Mouse (Mus musculus): ENCODE data around the gene Sept9.

Gene Sept9

DNA sequence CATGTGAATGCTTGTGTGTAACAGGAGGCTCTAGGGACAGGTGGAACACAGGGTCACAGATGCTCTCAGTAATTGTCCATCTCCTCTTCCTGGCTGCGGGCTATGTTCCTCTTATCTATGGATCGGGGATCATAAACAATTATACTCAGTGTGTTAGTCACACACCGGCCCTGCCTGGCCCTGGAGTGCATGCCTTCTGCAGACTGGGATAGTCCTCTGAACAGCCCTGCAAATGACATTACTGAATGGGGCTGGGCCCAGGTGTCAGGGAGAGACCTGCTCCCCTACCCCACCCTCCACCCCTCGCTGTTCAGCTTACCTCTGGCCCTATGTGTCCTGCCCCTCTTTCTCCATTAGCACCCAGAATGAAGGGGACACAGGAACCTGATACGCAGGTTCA, 22.6 kb upstream of the Sept9 start:
- no peak for DNase-seq

- DNase-seq = peak; percentile 81
These were observed 22.0 kb upstream of the Sept9 start for GRCm38 (mm10) chr11:117177303-117177979.

GRCm38 (mm10) chr11:117179902-117180301, 19.6 kb upstream of the Sept9 start:
- DNase-seq = no peak

DNA sequence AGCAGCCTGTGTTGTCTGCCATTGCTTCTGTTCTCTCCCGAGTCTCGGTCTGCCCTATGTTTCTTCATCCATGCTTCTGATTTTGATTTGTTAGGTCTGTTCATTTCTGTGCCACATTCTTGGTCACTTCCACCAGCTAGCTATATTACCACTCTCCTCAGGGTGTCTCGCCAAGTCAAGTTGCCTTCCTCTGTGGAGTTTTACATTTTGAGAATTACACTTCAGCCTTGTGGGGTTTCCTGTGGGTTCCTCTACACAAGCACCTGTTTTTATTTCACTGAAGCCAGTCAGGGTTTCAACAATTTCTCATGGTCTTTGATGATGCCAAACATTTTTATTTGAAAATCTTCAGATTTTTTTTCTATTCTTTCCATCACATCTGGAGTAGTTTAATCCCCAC, 16.7 kb upstream of the Sept9 start:
- no peak for DNase-seq

- no peak for DNase-seq
These were observed 16.2 kb upstream of the Sept9 start for GRCm38 (mm10) chr11:117183299-117183698.

DNA sequence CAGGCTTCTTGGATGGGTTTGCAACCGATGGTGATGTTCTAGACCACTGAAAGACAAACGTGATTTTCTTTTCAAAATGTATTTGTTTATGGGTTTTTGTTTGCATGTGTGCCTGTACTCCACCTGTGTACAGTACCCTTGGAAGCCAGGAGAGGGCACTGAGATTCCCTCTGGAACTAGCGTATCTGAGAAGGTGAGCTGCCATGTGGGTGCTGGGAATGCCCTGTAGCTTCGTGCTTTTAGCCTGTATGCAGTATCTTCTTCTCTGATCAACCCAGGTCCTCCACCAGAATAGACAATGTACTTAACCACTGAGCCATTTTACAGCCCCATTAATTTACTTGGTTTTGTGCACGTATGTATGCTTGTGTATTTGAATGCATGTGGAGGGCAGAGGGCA, 15.6 kb upstream of the Sept9 start:
- no peak for DNase-seq

DNA sequence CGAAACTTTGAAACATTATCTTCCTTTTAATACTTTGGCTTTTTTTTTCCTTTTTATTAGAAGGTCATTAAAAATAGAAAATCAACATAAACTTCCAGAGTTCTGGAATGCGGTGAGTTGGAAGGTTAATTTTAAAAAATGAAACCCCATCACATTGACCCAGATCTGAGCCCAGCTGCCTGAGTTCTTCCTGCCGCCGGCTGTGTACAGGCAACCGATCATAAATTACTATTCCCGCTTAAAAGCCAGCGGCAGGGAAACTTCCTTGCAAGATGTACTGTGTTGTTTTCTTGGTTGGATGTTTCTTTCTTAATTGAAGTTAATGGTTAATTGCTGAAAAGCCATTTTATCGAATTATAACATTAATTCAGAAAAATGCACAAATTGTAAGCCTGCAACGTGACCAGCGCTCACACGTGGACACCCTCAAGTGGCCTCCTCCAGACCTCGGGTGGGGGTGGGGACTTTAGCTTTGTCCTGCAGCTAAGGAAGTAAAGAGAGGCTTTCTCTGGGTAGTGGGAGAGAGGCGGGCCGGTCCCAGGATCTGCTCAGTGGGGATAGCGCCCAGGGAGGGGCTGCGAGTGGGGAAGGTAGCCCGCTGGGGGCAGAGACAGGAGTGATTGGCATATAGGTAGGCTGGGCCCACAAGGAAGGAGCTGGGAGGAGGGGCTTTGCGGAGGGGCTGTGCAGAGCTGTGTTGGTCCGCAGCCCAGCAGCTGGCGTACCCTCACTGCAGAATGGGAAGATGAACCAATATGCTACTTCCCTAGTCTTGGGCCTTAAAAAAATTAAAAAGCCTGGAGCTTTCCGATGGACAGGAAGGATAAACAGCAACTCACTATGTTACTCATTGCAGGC, 14.2 kb upstream of the Sept9 start:
- no peak for DNase-seq

DNA sequence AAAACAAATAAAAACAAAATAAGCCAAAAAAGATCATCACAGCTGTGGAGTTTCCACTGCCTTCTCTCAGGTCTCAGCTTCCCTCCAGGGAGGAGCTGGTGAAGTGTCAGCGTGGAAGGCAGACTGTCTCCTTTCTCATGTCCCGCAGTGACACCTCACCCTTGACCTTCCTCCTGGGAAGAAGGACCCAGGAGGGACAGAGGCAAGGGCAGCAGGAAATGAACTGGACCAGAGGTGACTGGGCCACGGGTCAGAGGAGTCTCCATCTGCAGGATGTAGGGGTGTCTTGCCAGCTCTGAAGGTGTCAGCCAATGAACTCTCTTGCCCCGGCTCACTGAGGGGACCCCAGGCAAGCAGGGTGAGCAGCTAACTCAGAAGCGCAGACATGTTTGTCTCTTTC, 7.9 kb upstream of the Sept9 start:
- no peak for DNase-seq

GRCm38 (mm10) chr11:117194475-117194937, 5.0 kb upstream of the Sept9 start:
- DNase-seq = no peak

DNA sequence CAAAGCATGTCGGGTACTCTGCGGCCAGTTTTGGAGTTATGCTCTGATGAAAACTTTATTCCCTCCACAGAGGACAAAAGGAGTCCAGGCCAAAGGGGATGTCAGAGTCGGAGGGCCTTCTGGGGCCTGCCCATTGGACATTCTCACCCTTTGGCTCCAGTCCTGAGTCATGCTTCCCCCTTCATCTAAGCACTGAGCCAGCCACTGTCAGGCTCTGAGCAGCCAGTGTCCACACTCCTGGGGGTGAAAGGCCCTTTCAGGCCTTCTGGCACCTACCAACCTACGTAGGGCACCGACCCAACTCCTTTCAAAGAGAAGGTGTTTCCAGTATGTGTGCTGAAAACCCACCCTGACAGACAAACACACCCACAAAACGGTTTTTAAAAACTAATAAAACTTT, 3.8 kb upstream of the Sept9 start:
- DNase-seq = no peak

DNA sequence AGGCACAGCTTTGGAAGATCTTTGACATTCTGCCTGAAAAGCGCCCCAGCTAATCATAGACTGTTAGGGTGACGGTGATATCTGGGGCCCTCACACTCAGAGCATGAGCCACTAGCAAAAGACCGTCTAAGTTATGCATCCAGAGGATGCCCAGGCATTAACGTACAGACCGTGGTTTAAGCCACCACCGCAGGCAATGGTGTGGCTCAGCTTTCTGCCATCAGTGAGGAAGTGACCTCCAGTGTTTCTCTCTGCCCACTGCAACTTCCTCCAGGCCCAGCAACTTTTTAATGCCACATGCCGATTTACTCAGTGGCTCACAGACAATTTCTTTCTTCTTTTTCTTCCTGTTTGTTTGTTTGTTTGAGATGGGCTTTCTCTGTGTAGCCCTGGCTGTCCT, 2.8 kb upstream of the Sept9 start:
- no peak for DNase-seq

GRCm38 (mm10) chr11:117198122-117198521, 1.3 kb upstream of the Sept9 start:
- DNase-seq = no peak

GRCm38 (mm10) chr11:117201846-117202245, 2.4 kb downstream of the Sept9 start:
- DNase-seq = no peak

- no peak for DNase-seq
These were observed 5.1 kb downstream of the Sept9 start for GRCm38 (mm10) chr11:117204606-117205005.

- no peak for DNase-seq
These were observed 5.6 kb downstream of the Sept9 start for GRCm38 (mm10) chr11:117205042-117205441.

DNA sequence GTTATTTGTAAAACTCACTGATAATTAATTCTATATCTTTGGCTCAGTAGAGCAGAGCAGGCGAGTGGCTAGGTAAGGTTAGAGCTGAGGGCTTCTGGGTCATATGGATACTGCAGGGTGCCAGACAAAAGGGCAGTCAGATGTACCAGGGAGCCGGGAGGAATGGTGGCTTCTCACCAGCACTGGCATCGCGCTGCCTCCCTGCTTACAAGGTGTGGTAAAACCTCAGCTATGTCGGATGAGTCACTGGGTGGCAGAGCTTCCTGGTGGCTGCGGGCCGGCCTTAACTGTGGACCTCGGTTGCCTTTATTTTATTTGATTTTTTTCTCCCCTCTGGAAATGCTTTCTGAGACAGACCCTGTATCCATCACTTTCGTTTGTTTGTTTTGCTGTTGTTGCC, 6.0 kb downstream of the Sept9 start:
- DNase-seq = no peak

DNA sequence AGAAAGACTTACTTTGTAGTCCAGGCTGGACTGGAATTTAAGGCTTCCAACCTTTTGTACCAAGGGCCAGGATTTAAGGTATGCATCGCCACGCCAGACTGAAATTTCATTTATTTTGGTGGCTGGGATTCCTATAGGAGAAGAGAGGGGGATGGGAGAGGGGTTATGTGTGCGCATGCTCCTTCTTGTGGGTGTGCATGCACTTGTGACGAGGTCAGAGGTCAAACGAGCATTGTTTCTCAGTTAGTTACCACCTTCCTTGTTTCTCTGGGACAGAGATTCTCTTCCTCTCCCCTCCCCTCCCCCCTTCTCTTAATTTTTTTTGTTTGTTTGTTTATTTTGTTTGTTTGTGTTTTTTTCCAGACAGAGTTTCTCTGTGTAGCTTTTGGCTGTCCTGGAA, 8.0 kb downstream of the Sept9 start:
- no peak for DNase-seq

- DNase-seq = peak; percentile 52
These were observed 8.8 kb downstream of the Sept9 start for GRCm38 (mm10) chr11:117208151-117208673.

GRCm38 (mm10) chr11:117216713-117217112, 17.3 kb downstream of the Sept9 start:
- no peak for DNase-seq

DNA sequence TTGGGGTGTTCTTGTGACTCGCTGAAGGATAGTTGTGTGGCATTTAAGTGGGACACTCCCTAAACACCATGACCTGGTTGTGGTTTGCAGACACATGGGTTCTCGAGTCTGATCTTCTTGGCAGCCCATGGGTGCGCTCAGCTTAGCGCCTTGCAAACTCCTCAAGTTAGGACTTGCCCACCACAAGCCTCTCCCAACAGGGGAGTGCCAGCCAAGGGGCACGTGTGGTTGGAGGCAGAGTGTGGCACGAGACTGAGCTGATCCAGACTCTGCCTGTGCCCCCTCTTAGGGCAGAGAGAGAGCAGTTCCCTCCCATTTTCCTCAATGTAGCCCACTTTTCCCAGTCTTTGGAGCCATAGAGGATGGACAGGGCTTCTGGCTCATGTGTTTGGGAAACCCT, 18.6 kb downstream of the Sept9 start:
- DNase-seq = no peak

DNA sequence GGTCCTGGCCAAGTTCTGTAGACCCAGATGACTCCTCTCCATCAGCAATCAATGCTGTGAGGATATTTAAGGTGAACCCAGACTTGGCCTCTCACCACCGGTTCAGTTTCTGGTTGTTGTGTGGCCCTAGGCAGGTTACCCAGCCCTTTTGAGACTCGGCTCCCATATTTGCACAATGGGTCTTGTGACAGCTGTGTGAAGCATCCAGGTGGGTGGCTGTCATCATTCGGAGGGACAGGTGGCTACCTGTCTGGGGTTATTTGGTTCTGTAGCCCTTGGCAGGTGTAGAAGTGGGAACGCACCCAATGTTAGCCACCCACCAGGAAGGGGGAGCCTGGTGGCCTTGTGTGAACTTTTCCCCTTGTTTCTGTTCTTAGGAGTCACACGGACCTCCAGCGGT, 19.0 kb downstream of the Sept9 start:
- no peak for DNase-seq

GRCm38 (mm10) chr11:117220777-117221176, 21.3 kb downstream of the Sept9 start:
- DNase-seq = no peak

GRCm38 (mm10) chr11:117221182-117221581, 21.7 kb downstream of the Sept9 start:
- DNase-seq = no peak

DNA sequence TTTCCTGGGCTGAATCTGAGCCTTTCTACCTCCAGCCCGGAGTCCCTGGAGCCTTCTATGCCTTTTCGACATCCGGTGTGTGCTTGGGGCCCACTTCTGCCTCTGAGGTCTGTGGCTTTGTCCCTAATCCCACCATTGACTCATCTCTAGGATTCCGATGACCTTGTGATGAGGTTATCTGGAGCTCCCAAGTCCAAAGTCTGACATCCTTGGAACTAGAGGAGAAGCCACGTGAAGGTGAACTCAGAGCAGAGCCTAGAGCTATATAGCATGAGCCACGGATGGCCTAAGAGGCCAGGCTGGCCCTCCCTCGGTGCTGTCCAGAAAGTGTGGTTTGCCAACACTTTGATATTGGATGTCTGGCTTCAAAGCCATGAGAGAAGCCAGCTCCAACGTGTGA, 23.4 kb downstream of the Sept9 start:
- DNase-seq = no peak

Data from right cerebral cortex, postnatal 25 days (tissue).